Comparison of ENCODE assay signal across 12 mouse cellular contexts in the genomic region with DNA sequence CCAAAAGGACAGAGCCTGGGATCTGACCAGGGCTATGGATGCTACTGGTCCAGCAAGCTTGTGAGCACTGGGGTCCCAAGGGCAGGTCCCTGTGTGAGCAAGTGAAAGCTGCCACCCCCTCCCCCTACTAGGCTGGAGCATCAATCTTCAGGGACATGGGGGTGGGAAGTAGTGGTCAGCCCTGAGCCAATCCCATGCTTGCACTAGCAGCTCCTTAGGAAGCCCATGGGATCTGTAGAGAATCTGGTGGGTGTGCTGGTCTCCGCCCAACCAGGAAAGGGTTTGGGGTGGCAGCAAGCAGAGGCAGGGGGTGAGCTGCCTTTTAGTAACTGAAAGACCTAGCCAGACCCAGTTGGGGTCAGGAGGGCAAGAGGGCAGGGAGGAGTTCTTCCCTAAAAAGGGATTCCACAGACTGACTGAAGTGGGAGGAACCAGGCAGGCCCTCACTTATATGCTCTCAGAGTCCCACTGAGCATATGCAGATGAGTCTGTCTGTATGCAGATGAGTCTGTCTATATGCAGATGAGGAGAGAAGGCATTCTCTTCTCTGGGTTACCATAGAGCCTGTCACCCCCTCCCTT. TPM values are rescaled to one million over a fixed set of nuclear protein-coding genes. Genes with fewer than 3 reads are reported as not detected.
DNase-seq lines count a peak whose midpoint lies in the region; ATAC-seq and TF ChIP-seq lines count a peak whose summit lies in the region.
"Had no signal": no experiment of that assay in that cellular context is flagged by ENCODE, and none has a peak within 500 bp of the region (broad histone marks: within the 10 kb centered on the region; RNA-seq: fewer than 3 reads in every experiment).

No protein-coding gene starts in this region.

- no peak overlapping the region for H3K4me2 ChIP-seq in hindbrain, embryonic 14.5 days (replicated peaks)
- H3K4me2 ChIP-seq: liver, embryonic 12.5 days had no signal

- peak overlapping the region; percentile 93 for H3K27ac ChIP-seq in hindbrain, embryonic 14.5 days
- peak overlapping the region; percentile 7; the same call in 1 of the 2 replicates for H3K27ac ChIP-seq in olfactory bulb, adult 2 months (ENCODE audit: insufficient read depth, low read depth, low read length)
- H3K27ac ChIP-seq: liver, embryonic 12.5 days had no signal

- ATAC-seq in cerebellum, adult (ENCODE audit: insufficient number of reproducible peaks, low FRiP score, low TSS enrichment), result no peak
- peak; percentile 77 for ATAC-seq in hindbrain, embryonic 14.5 days (ENCODE audit: low FRiP score)
- ATAC-seq in CD4-positive, CD25-positive, alpha-beta regulatory T cell, adult 4 months, result no peak
- ATAC-seq: liver, embryonic 12.5 days had no signal

- H3K9me3 ChIP-seq in hindbrain, embryonic 14.5 days (ENCODE audit: control insufficient read depth, low read length), result no peaks in the 10 kb centered on the region
- H3K9me3 ChIP-seq: liver, embryonic 12.5 days had no signal

- 0 out of 2 replicates have a peak overlapping the region, but pooled peaks have one; percentile 31 for H3K9ac ChIP-seq in hindbrain, embryonic 14.5 days
- H3K9ac ChIP-seq: liver, embryonic 12.5 days had no signal

- no peak for TF ChIP-seq CTCF in olfactory bulb, adult 2 months (IDR thresholded peaks at IDR 0.05; ENCODE audit: insufficient read depth, low read depth, low read length)

- H3K27me3 ChIP-seq in hindbrain, embryonic 14.5 days (ENCODE audit: control insufficient read depth, insufficient read depth, low read length), result no peaks in the 10 kb centered on the region

- no peak for TF ChIP-seq POLR2A in olfactory bulb, adult 2 months (IDR thresholded peaks at IDR 0.05; ENCODE audit: insufficient read depth, low read depth, low read length)

- H3K4me3 ChIP-seq in hindbrain, embryonic 14.5 days (replicated peaks; ENCODE audit: low read length), result no peak overlapping the region
- no peak overlapping the region for H3K4me3 ChIP-seq in olfactory bulb, adult 2 months (ENCODE audit: insufficient read depth, low read depth, low read length)
- H3K4me3 ChIP-seq: liver, embryonic 12.5 days had no signal

- peaks cover 43% of the 10 kb centered on the region for H3K36me3 ChIP-seq in hindbrain, embryonic 14.5 days (replicated peaks; ENCODE audit: control insufficient read depth, insufficient read depth)
- H3K36me3 ChIP-seq: liver, embryonic 12.5 days had no signal

- whole genome bisulfite sequencing in hindbrain, embryonic 14.5 days, result 14% methylated on average over 1 of the region's 1 CpGs
- 43% methylated on average over 1 of the region's 1 CpGs for WGBS in olfactory bulb, adult 2 months

- H3K4me1 ChIP-seq in hindbrain, embryonic 14.5 days (replicated peaks; ENCODE audit: control insufficient read depth, insufficient read depth, low read length), result peaks cover 63% of the 10 kb centered on the region
- H3K4me1 ChIP-seq in olfactory bulb, adult 2 months (ENCODE audit: control insufficient read depth, insufficient read depth, low read length), result peaks cover 50% of the 10 kb centered on the region
- H3K4me1 ChIP-seq: liver, embryonic 12.5 days had no signal

- DNase-seq in cerebellum, adult 11 months, result peak; percentile 24
- DNase-seq in retina, postnatal 1 day, result peak; percentile 41
- DNase-seq in retina, embryonic 14.5 days (ENCODE audit: low spot score), result no peak
- DNase-seq in hindbrain, embryonic 14.5 days (ENCODE audit: low spot score), result peak; percentile 68
- no peak for DNase-seq in thymus, postnatal 0 days (ENCODE audit: low spot score)
- DNase-seq: kidney, postnatal 4 days had no signal

RNA-seq across cellular contexts. Expression of gene Rhbg, which starts 23.4 kb away (rescaled TPM):
- 0.48 and 0.76 TPM in 2 replicates for polyA plus RNA-seq in hindbrain, embryonic 14.5 days (2014; fragmentation: Nextera tagmentation; extraction: Ambion mirVana)
- polyA plus RNA-seq in olfactory bulb, adult 2 months (2012; ENCODE audit: insufficient read depth, insufficient read length, low replicate concordance, missing spikeins), result not detected in 2 replicates
- polyA plus RNA-seq in CD4-positive, CD25-positive, alpha-beta regulatory T cell, adult 4 months (2017; shearing (Covaris generic)), result not detected
- polyA plus RNA-seq in thymus, postnatal 0 days (2015; fragmentation: Nextera tagmentation; extraction: Ambion mirVana), result 0.58 and 0.66 TPM in 2 replicates
- polyA plus RNA-seq: heart, postnatal 0 days had no signal

RNA-seq across cellular contexts. Expression of gene Gm38392, which starts 55.9 kb away (rescaled TPM):
- polyA plus RNA-seq in hindbrain, embryonic 14.5 days (2014; fragmentation: Nextera tagmentation; extraction: Ambion mirVana), result 0.37 TPM in 1 of 2 replicates, not detected in the other
- not detected in 2 replicates for polyA plus RNA-seq in olfactory bulb, adult 2 months (2012; ENCODE audit: insufficient read depth, insufficient read length, low replicate concordance, missing spikeins)
- polyA plus RNA-seq in CD4-positive, CD25-positive, alpha-beta regulatory T cell, adult 4 months (2017; shearing (Covaris generic)), result not detected
- polyA plus RNA-seq in thymus, postnatal 0 days (2015; fragmentation: Nextera tagmentation; extraction: Ambion mirVana), result 0.33 TPM in 1 of 2 replicates, not detected in the other
- polyA plus RNA-seq: heart, postnatal 0 days; small intestine, adult 2 months had no signal

Comparison
In these comparisons a context has a peak if more than half of its experiments do, and no peak if none do; other contexts are left out.
1. DNase-seq: peak in cerebellum, adult 11 months (single experiment), retina, postnatal 1 day (single experiment) and hindbrain, embryonic 14.5 days (single experiment); none in retina, embryonic 14.5 days (single experiment) and thymus, postnatal 0 days (single experiment).